Mouse (Mus musculus) cortical plate, adult 2 months (tissue): ENCODE measurements at regions not wholly inside any gene's neighbourhood (a gene's known extent, or its start where the extent isn't known, plus 50 kb on each side); places are given as distances from the start of the nearest gene placed in this dataset.

Source experiments
- H3K27ac ChIP-seq: fragments of 200-500 bp; 2 replicates; pipeline ENCODE4 v1.5.1; 2012; ENCODE audit warnings: low read length, control low read depth, inconsistent platforms; ENCODE audit not compliant: insufficient read depth
- H3K4me1 ChIP-seq: fragments of 200-500 bp; 2 replicates; pipeline ENCODE4 v1.6.1; 2011; ENCODE audit warnings: low read length; ENCODE audit not compliant: control insufficient read depth, insufficient read depth
- H3K4me3 ChIP-seq: fragments of 200-500 bp; 2 replicates; pipeline ENCODE4 v1.5.1; 2011; ENCODE audit warnings: mild to moderate bottlenecking, low read length, control low read depth; ENCODE audit not compliant: insufficient read depth
- CTCF ChIP-seq: fragments of 200-500 bp; IDR thresholded peaks from 2 replicates; pipeline ENCODE4 v1.5.1; 2011; ENCODE audit warnings: mild to moderate bottlenecking, control low read depth, low read length; ENCODE audit not compliant: insufficient read depth; ENCODE audit errors: extremely low read depth
- POLR2A ChIP-seq: fragments of 200-500 bp; IDR thresholded peaks from 2 replicates; pipeline ENCODE4 v1.6.1; 2011; ENCODE audit warnings: mild to moderate bottlenecking, low read length, control low read depth; ENCODE audit not compliant: insufficient read depth; ENCODE audit errors: extremely low read depth

DNA sequence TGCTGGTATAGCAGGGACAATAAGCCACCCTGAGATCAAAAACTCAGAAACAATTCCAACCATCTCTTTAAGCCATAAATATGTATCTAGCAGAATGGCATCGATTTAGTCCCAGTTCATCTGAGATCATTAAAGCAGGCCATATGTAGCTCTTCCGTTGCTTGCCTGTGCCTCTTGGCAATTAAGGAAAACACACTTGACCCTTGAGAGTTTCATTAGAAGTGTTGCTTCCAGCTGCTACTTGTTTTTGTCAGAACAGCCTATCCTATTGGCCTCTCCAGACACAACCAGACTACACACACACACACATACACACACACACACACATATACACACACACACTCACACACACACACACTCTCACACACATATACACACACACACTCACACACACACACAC, 71.5 kb upstream of the Actbl2 start:
- TF ChIP-seq POLR2A (no peak), CTCF (no peak)
- Histone ChIP-seq H3K4me1 (peaks cover 3% of the 10 kb centered on the region), H3K4me3 (no peak overlapping the region), H3K27ac (no peak overlapping the region)

DNA sequence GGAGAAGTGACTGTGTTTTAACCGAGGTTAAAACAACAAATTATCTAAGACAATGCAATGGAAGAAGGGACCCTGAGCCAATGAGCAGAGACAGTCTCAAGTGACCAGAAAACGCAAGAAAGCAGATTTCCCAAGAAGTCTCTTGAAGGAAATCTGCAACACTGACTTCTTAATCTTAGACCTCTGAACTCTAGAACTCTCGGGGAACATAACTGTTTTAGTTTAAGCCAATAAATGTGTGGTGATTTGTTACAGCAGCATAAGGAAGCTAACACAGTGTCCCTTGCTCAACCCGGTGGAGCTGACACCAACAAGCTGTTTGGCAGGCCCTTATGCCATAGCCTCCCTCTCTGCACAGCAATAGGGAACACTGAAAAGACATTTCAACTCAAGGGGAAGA, 69.0 kb upstream of the Actbl2 start:
- TF ChIP-seq CTCF: no peak
- TF ChIP-seq POLR2A: no peak
- no peaks in the 10 kb centered on the region for H3K4me1 ChIP-seq

GRCm38 (mm10) chr13:111186833-111187232, 68.0 kb upstream of the Actbl2 start:
- TF ChIP-seq CTCF: no peak
- no peak for TF ChIP-seq POLR2A
- Histone ChIP-seq H3K4me1 (no peaks in the 10 kb centered on the region), H3K4me3 (no peak overlapping the region), H3K27ac (no peak overlapping the region)

More for the DNA sequence above, 69.0 kb upstream of the Actbl2 start:
- Histone ChIP-seq H3K27ac (no peak overlapping the region), H3K4me3 (no peak overlapping the region)

DNA sequence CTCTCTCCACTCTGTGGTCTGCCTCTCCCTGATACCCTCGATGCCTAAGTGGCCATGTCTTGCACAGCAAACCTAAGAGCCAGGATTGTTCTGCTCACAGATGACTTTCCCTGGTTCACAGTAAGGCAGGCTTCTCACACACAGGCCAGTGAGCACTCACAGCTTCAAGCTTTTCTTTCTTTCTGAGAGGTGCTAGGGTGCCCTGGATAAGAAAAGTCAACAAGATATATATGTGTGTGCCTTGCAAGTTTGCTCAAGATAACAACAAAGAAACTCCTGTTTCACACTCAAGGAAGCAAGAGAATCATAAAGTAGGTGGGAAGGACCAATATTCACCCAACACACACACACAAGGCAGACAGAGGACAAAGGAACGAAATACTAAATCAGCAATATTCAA, 60.9 kb upstream of the Actbl2 start:
- H3K27ac ChIP-seq: no peak overlapping the region
- no peaks in the 10 kb centered on the region for H3K4me1 ChIP-seq
- TF ChIP-seq POLR2A (no peak), CTCF (no peak)
- H3K4me3 ChIP-seq: no peak overlapping the region

- Histone ChIP-seq H3K27ac (no peak overlapping the region), H3K4me1 (no peaks in the 10 kb centered on the region), H3K4me3 (no peak overlapping the region)
- TF ChIP-seq POLR2A (no peak), CTCF (no peak)
These were observed 60.5 kb upstream of the Actbl2 start for GRCm38 (mm10) chr13:111194337-111194736.

- no peaks in the 10 kb centered on the region for H3K4me1 ChIP-seq
- no peak overlapping the region for H3K27ac ChIP-seq
- H3K4me3 ChIP-seq: no peak overlapping the region
- no peak for TF ChIP-seq CTCF
- no peak for TF ChIP-seq POLR2A
These were observed 53.3 kb upstream of the Actbl2 start for GRCm38 (mm10) chr13:111201532-111201931.

- no peak overlapping the region for H3K27ac ChIP-seq
- no peaks in the 10 kb centered on the region for H3K4me1 ChIP-seq
- TF ChIP-seq CTCF (no peak), POLR2A (no peak)
These were observed 50.1 kb upstream of the Actbl2 start for GRCm38 (mm10) chr13:111204580-111205285.

More at GRCm38 (mm10) chr13:111204580-111205285, 50.1 kb upstream of the Actbl2 start:
- H3K4me3 ChIP-seq: no peak overlapping the region
